Mouse (Mus musculus) liver, embryonic 16.5 days (tissue): Measurements from ENCODE around the gene Arl3. TPM values are rescaled to one million over a fixed set of nuclear protein-coding genes. Genes with fewer than 3 reads are reported as not detected.

Experiments
- ATAC-seq: fragments of 200-750 bp; cut with Nextera tagmentation; 2 replicates; pipeline ENCODE4 v1.8.0; 2017; ENCODE audit warnings: low read depth, mild to moderate bottlenecking, moderate number of reproducible peaks, moderate library complexity
- H3K27ac ChIP-seq: fragments of 300-500 bp; sonication (generic); 2 replicates; pipeline ENCODE4 v1.5.1; 2014; ENCODE audit warnings: mild to moderate bottlenecking, low read length
- H3K27me3 ChIP-seq: fragments of 300-500 bp; sonication (generic); 2 replicates; pipeline ENCODE4 v1.6.1; 2014; ENCODE audit warnings: low read depth, low read length, mixed read lengths; ENCODE audit not compliant: control insufficient read depth, insufficient read depth
- H3K36me3 ChIP-seq: fragments of 300-500 bp; sonication (generic); 2 replicates; pipeline ENCODE4 v1.6.1; 2014; ENCODE audit warnings: mild to moderate bottlenecking; ENCODE audit not compliant: control insufficient read depth, insufficient read depth
- H3K4me1 ChIP-seq: fragments of 300-500 bp; sonication (generic); 2 replicates; pipeline ENCODE4 v1.6.1; 2014; ENCODE audit warnings: low read depth, low read length, mixed read lengths; ENCODE audit not compliant: control insufficient read depth
- H3K4me2 ChIP-seq: fragments of 300-500 bp; sonication (generic); 2 replicates; pipeline ENCODE4 v1.6.1; 2014; ENCODE audit warnings: low read depth, low read length, mixed read lengths
- H3K4me3 ChIP-seq: fragments of 300-500 bp; sonication (generic); 2 replicates; pipeline ENCODE4 v1.5.1; 2014; ENCODE audit warnings: low read depth, mild to moderate bottlenecking, low read length
- H3K9ac ChIP-seq: fragments of 300-500 bp; sonication (generic); 2 replicates; pipeline ENCODE4 v1.6.1; 2014; ENCODE audit warnings: low read depth, low read length
- H3K9me3 ChIP-seq: fragments of 300-500 bp; sonication (generic); replicated peaks from 2 replicates; pipeline ENCODE4 v1.6.1; 2016; ENCODE audit warnings: low read length; ENCODE audit not compliant: control insufficient read depth
- WGBS: fragments of 180-500 bp; shearing (Covaris S2); extraction: QIAGEN DNeasy Blood & Tissue Kit; methylation state at CpG from one replicate; pipeline ENCODE4 v1.1.7; 2014; ENCODE audit not compliant: insufficient replicate concordance; 5-methylcytosine and 5-hydroxymethylcytosine counted together
- polyA plus RNA-seq: library from polyadenylated mRNA; unstranded; fragments of >200 nt; fragmentation: Nextera tagmentation; extraction: Ambion mirVana; gene quantifications from 2 replicates; pipeline ENCODE4 v1.2.1, GENCODE M21; 2015

Arl3 gene
- polyA plus RNA-seq, 1 experiment from 2014 or later, result 23.6 TPM

DNA sequence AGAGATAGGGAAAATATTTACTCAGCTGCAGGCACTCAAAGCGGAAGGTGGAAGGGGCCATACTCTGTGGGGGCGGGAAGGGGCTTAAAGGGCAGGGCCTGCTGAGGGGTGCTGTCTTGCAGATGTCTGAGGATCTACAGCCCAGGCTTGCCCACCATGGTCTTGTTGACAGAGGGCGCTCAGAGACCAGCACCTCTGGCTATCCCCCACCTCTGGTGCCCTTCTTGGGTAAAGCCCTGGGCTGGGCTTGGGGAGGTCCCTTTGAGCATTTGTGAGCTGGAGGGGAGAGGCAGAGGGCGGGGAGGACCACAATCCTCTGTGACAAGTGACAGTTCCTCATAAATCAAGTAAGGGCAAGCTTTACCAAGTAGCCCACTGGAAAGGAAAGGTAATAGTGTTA, 39.9 kb downstream of the Arl3 start:
- H3K4me1 ChIP-seq, result peaks cover 42% of the 10 kb centered on the region
- H3K4me2 ChIP-seq, result no peak overlapping the region
- no peak overlapping the region for H3K9ac ChIP-seq
- no peaks in the 10 kb centered on the region for H3K36me3 ChIP-seq
- ATAC-seq, result no peak
- no peaks in the 10 kb centered on the region for H3K9me3 ChIP-seq
- no peak overlapping the region for H3K4me3 ChIP-seq
- WGBS, result 55% methylated on average over 4 of the region's 4 CpGs
- H3K27me3 ChIP-seq, result no peaks in the 10 kb centered on the region; the same call in 1 of the 2 replicates
- no peak overlapping the region for H3K27ac ChIP-seq

DNA sequence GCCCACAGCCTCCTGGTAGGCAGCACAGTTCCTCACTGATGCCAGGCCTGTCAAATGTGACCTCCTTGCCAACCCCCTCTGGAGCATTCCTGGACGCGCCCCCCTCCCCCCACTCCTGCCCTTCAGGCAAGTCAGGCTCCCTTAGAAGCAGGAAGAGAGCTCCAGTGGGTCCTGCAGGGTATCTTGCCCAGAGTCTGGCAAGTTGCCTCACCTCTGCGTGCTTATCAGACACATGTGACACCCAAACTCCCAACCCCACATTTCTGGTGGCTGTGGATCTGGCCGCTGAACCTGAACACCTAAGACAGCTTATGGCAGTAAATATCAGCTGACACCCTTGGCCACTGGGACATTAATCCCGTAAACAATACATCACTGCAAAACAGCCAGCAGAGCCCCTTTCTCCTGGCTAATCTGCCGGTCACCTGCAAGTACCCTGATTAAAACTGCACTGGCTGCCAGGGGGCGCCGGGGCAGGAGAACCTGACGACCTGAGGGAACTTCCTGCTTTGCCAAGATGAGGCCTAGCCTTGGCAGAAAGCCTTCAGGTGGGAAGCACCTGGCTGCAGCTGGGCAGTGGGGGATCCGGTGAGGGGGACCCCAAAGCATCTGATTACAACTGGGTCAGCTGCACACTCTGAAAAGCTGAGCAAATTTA, 40.8 kb downstream of the Arl3 start:
- Histone ChIP-seq H3K36me3 (no peaks in the 10 kb centered on the region), H3K4me1 (peaks cover 45% of the 10 kb centered on the region), H3K4me2 (no peak overlapping the region), H3K4me3 (no peak overlapping the region), H3K9me3 (no peaks in the 10 kb centered on the region), H3K9ac (peak overlapping the region; percentile 23; the same call in 1 of the 2 replicates), H3K27ac (0 out of 2 replicates have a peak overlapping the region, but pooled peaks have one; percentile 26), H3K27me3 (no peaks in the 10 kb centered on the region; the same call in none of the 2 replicates)
- ATAC-seq, result peak; percentile 60
- 10% methylated on average over 10 of the region's 10 CpGs for WGBS

DNA sequence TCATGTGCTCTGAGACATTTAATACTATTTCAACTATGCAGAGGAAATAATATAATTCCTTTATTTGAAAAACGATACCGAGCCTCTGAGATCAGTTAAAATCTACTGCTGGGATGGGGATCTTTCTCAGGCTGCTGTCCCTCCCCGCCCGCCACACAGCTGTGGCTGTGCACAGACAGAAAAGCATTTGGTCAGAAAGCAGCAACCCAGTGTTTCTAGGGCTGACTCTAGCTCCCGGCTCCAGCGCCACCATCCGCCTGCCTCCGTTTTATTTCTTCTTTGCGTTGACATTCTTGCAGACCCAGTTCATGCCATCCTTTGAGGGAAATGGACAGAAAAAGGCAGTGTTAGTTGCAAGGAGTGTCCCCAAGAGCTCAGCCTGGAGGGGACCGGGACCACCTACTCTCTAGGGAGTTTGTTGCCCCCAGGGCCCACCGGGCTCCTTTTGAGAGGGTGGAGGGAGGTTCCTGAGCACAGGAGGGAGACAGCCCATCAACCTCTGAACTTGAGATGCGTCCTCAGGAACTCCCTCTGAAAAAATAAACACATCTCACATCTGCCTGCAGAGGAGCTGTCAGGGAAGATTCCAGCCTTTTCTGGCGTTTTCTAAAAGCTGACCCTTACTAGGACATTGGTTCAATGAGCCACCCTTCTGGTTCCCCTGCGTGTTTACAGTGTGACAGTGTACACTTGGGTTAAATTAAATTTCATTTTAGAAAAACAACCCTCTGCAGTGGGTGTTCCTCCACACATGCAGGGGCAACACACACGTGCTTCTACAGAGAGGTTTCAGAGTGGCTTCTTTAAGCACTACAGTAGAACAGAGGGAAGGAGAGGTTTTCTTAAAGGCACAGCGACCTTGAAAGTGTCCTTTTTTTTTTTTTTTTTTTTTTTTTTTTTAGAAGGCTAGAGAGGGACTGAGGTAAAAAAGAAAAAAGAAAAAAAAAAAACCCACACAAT, 41.6 kb downstream of the Arl3 start:
- Histone ChIP-seq H3K9me3 (no peaks in the 10 kb centered on the region), H3K4me3 (no peak overlapping the region), H3K36me3 (no peaks in the 10 kb centered on the region), H3K9ac (peak overlapping the region; percentile 18; the same call in 1 of the 2 replicates), H3K27ac (no peak overlapping the region), H3K4me2 (no peak overlapping the region), H3K27me3 (no peaks in the 10 kb centered on the region; the same call in none of the 2 replicates), H3K4me1 (peaks cover 45% of the 10 kb centered on the region)
- WGBS, result 32% methylated on average over 16 of the region's 16 CpGs
- no peak for ATAC-seq

DNA sequence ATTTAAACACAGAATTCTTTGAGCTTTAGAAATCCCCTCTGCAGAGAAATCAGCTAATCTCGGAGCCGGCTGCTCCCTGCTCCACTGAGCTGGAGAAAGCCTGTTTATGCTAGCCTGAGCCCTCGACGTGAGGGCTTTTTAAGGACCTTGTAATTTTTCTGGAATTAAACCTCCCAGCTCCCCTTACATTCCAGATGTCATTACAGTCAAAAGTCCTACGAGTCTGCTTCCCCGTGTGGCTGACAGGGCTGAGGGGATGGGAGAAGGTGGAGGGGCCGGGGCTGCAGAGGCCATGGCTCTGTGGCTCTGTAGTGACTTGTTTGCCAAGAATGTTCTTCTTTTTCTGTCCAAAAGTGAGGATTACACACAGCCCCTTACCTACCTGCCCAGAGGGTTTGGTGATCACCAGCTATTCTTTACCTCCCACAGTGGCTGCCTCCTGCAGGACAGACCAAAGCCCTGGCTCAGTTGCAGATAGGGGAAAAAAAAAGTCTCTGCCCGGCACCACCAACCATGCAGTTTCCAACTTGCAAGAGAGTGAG, 42.5 kb downstream of the Arl3 start:
- no peak overlapping the region for H3K9ac ChIP-seq
- 56% methylated on average over 8 of the region's 8 CpGs for WGBS
- no peaks in the 10 kb centered on the region for H3K36me3 ChIP-seq
- H3K4me2 ChIP-seq, result no peak overlapping the region
- H3K27ac ChIP-seq, result no peak overlapping the region
- no peaks in the 10 kb centered on the region for H3K9me3 ChIP-seq
- H3K4me3 ChIP-seq, result no peak overlapping the region
- H3K27me3 ChIP-seq, result no peaks in the 10 kb centered on the region; the same call in none of the 2 replicates
- no peak for ATAC-seq
- H3K4me1 ChIP-seq, result peaks cover 45% of the 10 kb centered on the region

GRCm38 (mm10) chr19:46529601-46530448, 43.2 kb downstream of the Arl3 start:
- H3K4me1 ChIP-seq, result peaks cover 48% of the 10 kb centered on the region
- H3K27ac ChIP-seq, result no peak overlapping the region
- H3K9ac ChIP-seq, result no peak overlapping the region

DNA sequence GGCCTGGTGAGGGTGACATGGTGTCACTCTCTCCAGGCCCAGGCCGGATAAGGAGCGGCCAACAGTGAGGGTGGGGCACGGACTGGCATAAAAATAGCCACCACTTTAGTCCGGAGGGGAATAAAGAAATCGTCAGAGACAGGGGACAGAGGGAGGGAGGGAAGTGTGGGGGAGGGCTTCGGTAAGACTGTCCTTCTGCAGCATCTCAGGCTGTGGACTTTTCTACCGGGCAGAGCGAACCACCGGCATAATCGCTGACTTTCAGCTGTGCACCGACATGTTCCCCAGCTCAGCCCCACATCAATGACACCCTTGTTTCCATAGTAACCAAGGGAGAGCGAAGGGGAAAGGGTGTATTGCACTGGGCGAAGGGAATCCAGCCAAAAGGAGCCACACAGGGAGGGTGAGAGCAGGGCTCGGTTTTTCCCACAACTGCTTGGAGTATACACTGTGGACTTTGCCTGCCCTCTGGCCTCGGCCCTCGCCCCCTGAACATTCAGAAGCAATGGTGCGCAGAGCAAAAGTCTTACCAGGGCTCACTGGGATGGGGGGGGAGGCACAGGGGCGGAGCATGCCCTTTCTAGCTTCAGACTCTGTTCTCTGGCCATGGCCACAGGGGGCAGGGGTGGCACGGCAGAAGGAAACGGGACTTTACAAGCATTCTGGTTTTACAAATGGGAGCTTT, 44.3 kb downstream of the Arl3 start:
- 1% methylated on average over 20 of the region's 20 CpGs for WGBS
- Histone ChIP-seq H3K9ac (peak overlapping the region; percentile 35), H3K4me1 (peaks cover 60% of the 10 kb centered on the region), H3K4me2 (peak overlapping the region; percentile 67), H3K4me3 (peak overlapping the region; percentile 23), H3K9me3 (no peaks in the 10 kb centered on the region), H3K27me3 (peaks cover 13% of the 10 kb centered on the region), H3K36me3 (no peaks in the 10 kb centered on the region), H3K27ac (peak overlapping the region; percentile 19; the same call in 1 of the 2 replicates)
- peak; percentile 44 for ATAC-seq

More at GRCm38 (mm10) chr19:46529601-46530448, 43.2 kb downstream of the Arl3 start:
- Histone ChIP-seq H3K4me3 (no peak overlapping the region), H3K36me3 (no peaks in the 10 kb centered on the region), H3K4me2 (no peak overlapping the region), H3K9me3 (no peaks in the 10 kb centered on the region), H3K27me3 (peaks cover 2% of the 10 kb centered on the region)
- WGBS, result 38% methylated on average over 13 of the region's 13 CpGs
- ATAC-seq, result no peak

DNA sequence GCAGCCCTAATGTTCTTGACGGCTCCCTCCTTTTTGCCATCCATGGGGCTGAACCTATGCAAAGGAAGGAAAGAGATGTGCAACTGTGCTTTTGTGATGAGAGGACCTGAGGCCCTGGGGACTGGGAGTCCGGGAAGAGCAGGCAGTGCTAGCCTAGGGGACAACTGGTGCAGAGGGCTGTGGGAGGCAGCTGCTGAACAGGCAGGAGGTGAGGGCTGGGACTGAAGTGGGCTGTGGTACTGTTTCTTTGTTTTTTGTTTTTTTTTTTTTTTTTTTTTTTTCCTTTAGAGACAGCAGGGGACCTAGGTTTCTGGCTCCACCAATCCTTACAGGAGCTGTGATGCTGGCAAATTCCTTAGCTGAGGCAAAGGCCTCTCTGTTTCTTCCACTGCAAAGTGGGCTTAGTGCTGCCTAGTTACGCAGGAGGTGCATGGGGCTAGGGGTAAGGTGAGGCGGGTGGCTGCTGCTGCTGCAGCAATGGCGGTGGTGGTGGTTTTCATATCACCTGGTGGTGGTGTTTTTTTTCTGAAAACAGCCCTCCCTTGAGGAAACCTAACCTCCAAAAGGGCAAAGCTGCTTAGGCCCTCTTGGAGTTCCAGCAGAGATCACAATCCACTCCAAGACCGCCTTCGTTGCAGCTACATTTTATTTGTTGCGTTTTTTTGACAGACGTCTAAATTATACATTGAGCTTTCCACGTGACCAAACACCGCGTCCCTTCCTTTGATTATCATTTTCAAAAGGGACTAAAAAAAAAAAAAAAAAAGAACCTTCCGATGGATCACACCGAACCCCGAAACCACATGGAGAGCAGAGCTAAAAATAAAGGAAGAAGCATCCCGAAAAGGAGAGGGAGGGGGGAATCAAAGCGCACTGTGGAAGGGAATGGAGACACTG, 45.1 kb downstream of the Arl3 start:
- peak overlapping the region; percentile 35; the same call in 1 of the 2 replicates for H3K9ac ChIP-seq
- H3K4me3 ChIP-seq, result peak overlapping the region; percentile 23
- 36% methylated on average over 17 of the region's 17 CpGs for WGBS
- no peak for ATAC-seq
- no peak overlapping the region for H3K27ac ChIP-seq
- peak overlapping the region; percentile 67 for H3K4me2 ChIP-seq
- H3K4me1 ChIP-seq, result peaks cover 64% of the 10 kb centered on the region
- H3K36me3 ChIP-seq, result no peaks in the 10 kb centered on the region
- no peaks in the 10 kb centered on the region for H3K9me3 ChIP-seq
- peaks cover 20% of the 10 kb centered on the region for H3K27me3 ChIP-seq
